Mouse (Mus musculus): ENCODE data around the gene Mov10l1. TPM values are rescaled to one million over a fixed set of nuclear protein-coding genes. Genes with fewer than 3 reads are reported as not detected.

Mov10l1 gene
- polyA plus RNA-seq, 1 experiment from 2014 or later = not detected

GRCm38 (mm10) chr15:89090662-89091061, 108.0 kb downstream of the Mov10l1 start:
- POLR2A ChIA-PET = interaction anchor here (1.0 to 1.1 kb wide), 2 partner anchors 10 to 12 kb away, joined by 3 to 5 read pairs; no protein-coding TSS in a partner anchor

GRCm38 (mm10) chr15:89092181-89092580, 109.5 kb downstream of the Mov10l1 start:
- H3K27me3 ChIP-seq = no peaks in the 10 kb centered on the region
- no peak for ATAC-seq
- TF ChIP-seq CTCF (IDR thresholded peaks at IDR 0.05) = no peak
- CTCF ChIA-PET = interaction anchor here (1.2 kb wide), 1 partner anchor 36 kb away, joined by 5 read pairs; the partner anchor contains the start of gene Hdac10
- in situ Hi-C loops (cut with MboI; ENCODE audit: low pct_unique_long_range_greater_than_20kb) = loop anchor here (10.0 kb wide), 1 partner anchor 267 kb away; no protein-coding TSS in a partner anchor
- no peak for DNase-seq (ENCODE audit: low read depth, low spot score)
- POLR2A ChIA-PET = interaction anchor here (1.0 to 1.2 kb wide), 2 partner anchors 17 to 171 kb away, joined by 3 to 5 read pairs; partner anchors contain the start of gene Trabd

More at GRCm38 (mm10) chr15:89090662-89091061, 108.0 kb downstream of the Mov10l1 start:
- H3K27me3 ChIP-seq = no peaks in the 10 kb centered on the region
- DNase-seq (ENCODE audit: low read depth, low spot score) = no peak
- CTCF ChIA-PET = no interaction called here
- in situ Hi-C loops (cut with MboI; ENCODE audit: low pct_unique_long_range_greater_than_20kb) = loop anchor here (10.0 kb wide), 1 partner anchor 266 kb away; no protein-coding TSS in a partner anchor
- TF ChIP-seq CTCF (IDR thresholded peaks at IDR 0.05) = no peak
- no peak for ATAC-seq

GRCm38 (mm10) chr15:89097450-89097849, 114.7 kb downstream of the Mov10l1 start:
- TF ChIP-seq CTCF (IDR thresholded peaks at IDR 0.05) = no peak
- no peak for DNase-seq (ENCODE audit: low read depth, low spot score)
- no peaks in the 10 kb centered on the region for H3K27me3 ChIP-seq
- CTCF ChIA-PET = interaction anchor here (1.2 kb wide), 1 partner anchor 31 kb away, joined by 4 read pairs; the partner anchor contains the start of gene Hdac10
- in situ Hi-C loops (cut with MboI; ENCODE audit: low pct_unique_long_range_greater_than_20kb) = loop anchor here (10.0 kb wide), 1 partner anchor 273 kb away; no protein-coding TSS in a partner anchor
- POLR2A ChIA-PET = no interaction called here
- no peak for ATAC-seq

GRCm38 (mm10) chr15:89098616-89099015, 115.9 kb downstream of the Mov10l1 start:
- H3K27me3 ChIP-seq = no peaks in the 10 kb centered on the region
- TF ChIP-seq CTCF (IDR thresholded peaks at IDR 0.05) = no peak
- DNase-seq (ENCODE audit: low read depth, low spot score) = no peak
- ChIA-PET POLR2A (interaction anchor here (1.0 kb wide), 1 partner anchor 8 kb away, joined by 3 read pairs; no protein-coding TSS in a partner anchor), CTCF (interaction anchor here (0.8 to 1.0 kb wide), 2 partner anchors 9 to 25 kb away, joined by 3 read pairs; partner anchors contain the start of gene Tubgcp6)
- in situ Hi-C loops (cut with MboI; ENCODE audit: low pct_unique_long_range_greater_than_20kb) = loop anchor here (10.0 kb wide), 1 partner anchor 274 kb away; no protein-coding TSS in a partner anchor
- ATAC-seq = no peak

GRCm38 (mm10) chr15:89100823-89101222, 118.1 kb downstream of the Mov10l1 start:
- no peak for DNase-seq (ENCODE audit: low read depth, low spot score)
- ChIA-PET CTCF (interaction anchor here (1.5 kb wide), 1 partner anchor 27 kb away, joined by 7 read pairs; the partner anchor contains the start of gene Hdac10), POLR2A (interaction anchor here (0.6 to 1.0 kb wide), 4 partner anchors 21 to 389 kb away, joined by 3 to 8 read pairs (median 4); no protein-coding TSS in a partner anchor)
- no peak for ATAC-seq
- no peak for TF ChIP-seq CTCF (IDR thresholded peaks at IDR 0.05)
- in situ Hi-C loops (cut with MboI; ENCODE audit: low pct_unique_long_range_greater_than_20kb) = no loop called here
- no peaks in the 10 kb centered on the region for H3K27me3 ChIP-seq

GRCm38 (mm10) chr15:89102646-89103045, 119.9 kb downstream of the Mov10l1 start:
- ChIA-PET CTCF (no interaction called here), POLR2A (interaction anchor here (1.2 kb wide), 1 partner anchor 12 kb away, joined by 5 read pairs; no protein-coding TSS in a partner anchor)
- no peak for ATAC-seq
- TF ChIP-seq CTCF (IDR thresholded peaks at IDR 0.05) = no peak
- H3K27me3 ChIP-seq = no peaks in the 10 kb centered on the region
- DNase-seq (ENCODE audit: low read depth, low spot score) = no peak
- in situ Hi-C loops (cut with MboI; ENCODE audit: low pct_unique_long_range_greater_than_20kb) = no loop called here

GRCm38 (mm10) chr15:89103921-89104320, 121.2 kb downstream of the Mov10l1 start:
- DNase-seq (ENCODE audit: low read depth, low spot score) (no peak), ATAC-seq (no peak)
- no peak for TF ChIP-seq CTCF (IDR thresholded peaks at IDR 0.05)
- ChIA-PET CTCF (no interaction called here), POLR2A (no interaction called here)
- in situ Hi-C loops (cut with MboI; ENCODE audit: low pct_unique_long_range_greater_than_20kb) = no loop called here
- no peaks in the 10 kb centered on the region for H3K27me3 ChIP-seq

- no peak for DNase-seq (ENCODE audit: low read depth, low spot score)
- TF ChIP-seq CTCF (IDR thresholded peaks at IDR 0.05) = no peak
- CTCF ChIA-PET = no interaction called here
- in situ Hi-C loops (cut with MboI; ENCODE audit: low pct_unique_long_range_greater_than_20kb) = no loop called here
- ATAC-seq = no peak
- POLR2A ChIA-PET = no interaction called here
- H3K27me3 ChIP-seq = no peaks in the 10 kb centered on the region
Measured at GRCm38 (mm10) chr15:89104425-89104824, 121.7 kb downstream of the Mov10l1 start.

Other genes with a start within 250 kb of the Mov10l1 start
- gene Brd1, start 248.7 kb upstream of the Mov10l1 start, polyA plus RNA-seq (2021) = 41.7 TPM
- 10.4 TPM for gene Zbed4, start 231.2 kb upstream of the Mov10l1 start, polyA plus RNA-seq (2021)
- gene Alg12, start 163.6 kb upstream of the Mov10l1 start, polyA plus RNA-seq (2021) = 20.5 TPM
- 90.6 TPM for gene Creld2, start 163.3 kb upstream of the Mov10l1 start, polyA plus RNA-seq (2021)
- gene Pim3, start 120.7 kb upstream of the Mov10l1 start, polyA plus RNA-seq (2021) = 149 TPM
- gene Ttll8, start 28.5 kb upstream of the Mov10l1 start, polyA plus RNA-seq (2021) = 0.03 TPM
- gene Mlc1, start 3.9 kb upstream of the Mov10l1 start, polyA plus RNA-seq (2021) = 0.06 TPM
- 0.12 TPM for gene Panx2, start 76.8 kb downstream of the Mov10l1 start, polyA plus RNA-seq (2021)
- 44.7 TPM for gene Trabd, start 92.2 kb downstream of the Mov10l1 start, polyA plus RNA-seq (2021)
- gene Selenoo, start 106.2 kb downstream of the Mov10l1 start, polyA plus RNA-seq (2021) = 31.1 TPM
- gene Tubgcp6, start 140.2 kb downstream of the Mov10l1 start, polyA plus RNA-seq (2021) = 17.6 TPM
- 15.0 TPM for gene Hdac10, start 145.8 kb downstream of the Mov10l1 start, polyA plus RNA-seq (2021)
- gene Mapk12, start 157.8 kb downstream of the Mov10l1 start, polyA plus RNA-seq (2021) = 7.1 TPM
- gene Mapk11, start 166.7 kb downstream of the Mov10l1 start, polyA plus RNA-seq (2021) = 16.3 TPM
- 444 TPM for gene Plxnb2, start 197.9 kb downstream of the Mov10l1 start, polyA plus RNA-seq (2021)
- 11.3 TPM for gene Dennd6b, start 213.6 kb downstream of the Mov10l1 start, polyA plus RNA-seq (2021)
- 37.2 TPM for gene Ppp6r2, start 228.6 kb downstream of the Mov10l1 start, polyA plus RNA-seq (2021)

Measured in Patski (cell line).